Mouse (Mus musculus) liver, embryonic 16.5 days (tissue): ENCODE data around the gene Nelfe. TPM values are rescaled to one million over a fixed set of nuclear protein-coding genes. Genes with fewer than 3 reads are reported as not detected.
"Not testable (repeated sequence)": the region's sequence is repeated elsewhere in the genome, so short reads cannot be mapped to it uniquely, and the experiment has no call there.

Experiments
- ATAC-seq: fragments of 200-750 bp; cut with Nextera tagmentation; 2 replicates; pipeline ENCODE4 v1.8.0; 2017; ENCODE audit warnings: low read depth, mild to moderate bottlenecking, moderate number of reproducible peaks, moderate library complexity
- H3K27ac ChIP-seq: fragments of 300-500 bp; sonication (generic); 2 replicates; pipeline ENCODE4 v1.5.1; 2014; ENCODE audit warnings: mild to moderate bottlenecking, low read length
- H3K27me3 ChIP-seq: fragments of 300-500 bp; sonication (generic); 2 replicates; pipeline ENCODE4 v1.6.1; 2014; ENCODE audit warnings: low read depth, low read length, mixed read lengths; ENCODE audit not compliant: control insufficient read depth, insufficient read depth
- H3K36me3 ChIP-seq: fragments of 300-500 bp; sonication (generic); 2 replicates; pipeline ENCODE4 v1.6.1; 2014; ENCODE audit warnings: mild to moderate bottlenecking; ENCODE audit not compliant: control insufficient read depth, insufficient read depth
- H3K4me1 ChIP-seq: fragments of 300-500 bp; sonication (generic); 2 replicates; pipeline ENCODE4 v1.6.1; 2014; ENCODE audit warnings: low read depth, low read length, mixed read lengths; ENCODE audit not compliant: control insufficient read depth
- H3K4me2 ChIP-seq: fragments of 300-500 bp; sonication (generic); 2 replicates; pipeline ENCODE4 v1.6.1; 2014; ENCODE audit warnings: low read depth, low read length, mixed read lengths
- H3K4me3 ChIP-seq: fragments of 300-500 bp; sonication (generic); 2 replicates; pipeline ENCODE4 v1.5.1; 2014; ENCODE audit warnings: low read depth, mild to moderate bottlenecking, low read length
- H3K9ac ChIP-seq: fragments of 300-500 bp; sonication (generic); 2 replicates; pipeline ENCODE4 v1.6.1; 2014; ENCODE audit warnings: low read depth, low read length
- H3K9me3 ChIP-seq: fragments of 300-500 bp; sonication (generic); replicated peaks from 2 replicates; pipeline ENCODE4 v1.6.1; 2016; ENCODE audit warnings: low read length; ENCODE audit not compliant: control insufficient read depth
- WGBS: fragments of 180-500 bp; shearing (Covaris S2); extraction: QIAGEN DNeasy Blood & Tissue Kit; methylation state at CpG from one replicate; pipeline ENCODE4 v1.1.7; 2014; ENCODE audit not compliant: insufficient replicate concordance; 5-methylcytosine and 5-hydroxymethylcytosine counted together
- polyA plus RNA-seq: library from polyadenylated mRNA; unstranded; fragments of >200 nt; fragmentation: Nextera tagmentation; extraction: Ambion mirVana; gene quantifications from 2 replicates; pipeline ENCODE4 v1.2.1, GENCODE M21; 2015

Nelfe gene
- 41.4 and 42.3 TPM in 2 replicates for polyA plus RNA-seq

- H3K4me3 ChIP-seq = peak within 1 kb of the TSS; percentile 81
- 1% methylated on average over 57 of the region's 65 CpGs for WGBS
- H3K27ac ChIP-seq = peak within 1 kb of the TSS; percentile 71
- peaks cover 28% of the 10 kb centered on the region for H3K36me3 ChIP-seq
- H3K4me2 ChIP-seq = peak within 1 kb of the TSS; percentile 95
- ATAC-seq = peak; percentile 97
- H3K27me3 ChIP-seq = no peaks in the 10 kb centered on the region
- peaks cover 23% of the 10 kb centered on the region for H3K4me1 ChIP-seq
- H3K9me3 ChIP-seq = no peaks in the 10 kb centered on the region
- H3K9ac ChIP-seq = peak within 1 kb of the TSS; percentile 88
Measured at GRCm38 (mm10) chr17:34849722-34850516, at the start of gene Nelfe, which contains the start of gene Skiv2l. TSS of gene Nelfe (plus strand) at chr17:34850391. TSS of gene Skiv2l (minus strand) at chr17:34850210.

GRCm38 (mm10) chr17:34800781-34801305, 49.3 kb upstream of the Nelfe start:
- not testable (repeated sequence) for H3K4me3 ChIP-seq, H3K9me3 ChIP-seq, H3K27me3 ChIP-seq, H3K4me2 ChIP-seq, H3K9ac ChIP-seq, H3K4me1 ChIP-seq, H3K27ac ChIP-seq, ATAC-seq, H3K36me3 ChIP-seq
- 72% methylated on average over 16 of the region's 16 CpGs for WGBS

GRCm38 (mm10) chr17:34802756-34803155, 47.4 kb upstream of the Nelfe start:
- H3K4me3 ChIP-seq, H3K4me1 ChIP-seq, H3K9me3 ChIP-seq, H3K27ac ChIP-seq, ATAC-seq, H3K4me2 ChIP-seq, H3K9ac ChIP-seq, H3K27me3 ChIP-seq, H3K36me3 ChIP-seq: not testable (repeated sequence)
- 79% methylated on average over 9 of the region's 9 CpGs for WGBS

GRCm38 (mm10) chr17:34803367-34803766, 46.8 kb upstream of the Nelfe start:
- not testable (repeated sequence) for ATAC-seq, H3K4me2 ChIP-seq, H3K9ac ChIP-seq, H3K4me1 ChIP-seq, H3K4me3 ChIP-seq, H3K27ac ChIP-seq, H3K9me3 ChIP-seq, H3K36me3 ChIP-seq, H3K27me3 ChIP-seq
- 80% methylated on average over 6 of the region's 6 CpGs for WGBS

DNA sequence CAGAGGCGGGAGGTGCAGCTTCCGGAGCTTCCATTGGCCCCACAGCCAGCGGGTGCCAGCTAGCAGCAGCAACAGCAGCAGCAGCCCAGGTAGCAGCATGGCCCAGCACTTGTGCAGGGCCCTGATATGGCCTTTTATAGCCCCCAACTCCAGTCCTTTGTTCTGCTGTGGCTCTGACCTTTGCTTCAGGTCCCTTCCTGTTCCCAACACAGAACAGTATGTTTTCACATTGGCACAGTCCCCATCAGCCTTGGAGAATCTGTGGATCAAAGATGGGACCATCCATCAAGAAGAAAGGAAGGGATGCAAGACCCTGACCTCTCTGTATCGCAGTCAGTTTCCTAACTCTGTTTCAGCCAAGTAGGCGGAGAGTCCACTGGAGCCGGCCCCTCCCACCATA, 45.9 kb upstream of the Nelfe start, which contains the start of gene Cyp21a1:
Cyp21a1 (minus strand) TSS at position 261 of the 400 bp plus-strand sequence.
- H3K4me1 ChIP-seq, H3K4me2 ChIP-seq, H3K36me3 ChIP-seq, H3K27me3 ChIP-seq, H3K9ac ChIP-seq, H3K9me3 ChIP-seq, H3K27ac ChIP-seq, H3K4me3 ChIP-seq, ATAC-seq: not testable (repeated sequence)
- 77% methylated on average over 5 of the region's 6 CpGs for WGBS

DNA sequence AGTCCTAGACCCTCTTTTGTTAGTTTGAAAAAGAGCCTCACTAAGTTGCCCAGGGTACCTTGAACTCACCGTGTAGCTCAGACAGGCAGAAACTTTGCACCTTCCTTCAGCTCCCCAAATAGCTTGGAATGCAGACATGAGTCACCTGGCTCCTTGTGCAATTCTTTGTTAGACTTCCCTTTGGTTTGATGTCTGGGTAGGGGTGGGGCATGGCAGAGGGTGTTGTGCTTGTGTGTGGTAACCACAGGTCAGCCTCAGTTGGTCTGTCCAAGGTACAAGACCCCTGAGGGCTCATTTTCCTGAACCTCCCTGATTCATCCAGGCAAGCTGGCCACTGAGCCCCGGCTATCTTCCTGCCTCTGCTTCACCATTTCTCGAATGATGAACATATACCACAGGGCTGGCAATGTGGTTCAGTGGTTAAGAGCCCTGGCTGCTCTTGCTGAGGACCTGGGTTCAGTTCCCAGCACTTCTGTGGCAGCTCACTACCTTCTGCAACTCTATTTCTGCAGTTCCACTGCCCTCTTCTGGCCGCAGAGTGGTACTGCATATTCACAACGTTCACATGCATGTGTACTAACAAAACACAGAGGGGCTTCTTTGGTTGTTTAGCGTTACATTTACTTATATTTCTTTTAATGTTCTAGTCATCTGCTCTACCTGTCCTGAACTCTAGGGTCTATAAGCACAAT, 45.2 kb upstream of the Nelfe start:
- Histone ChIP-seq H3K4me3 (no peak overlapping the region), H3K4me1 (no peaks in the 10 kb centered on the region; the same call in 1 of the 2 replicates), H3K27ac (no peak overlapping the region), H3K9me3 (peaks cover 4% of the 10 kb centered on the region), H3K4me2 (no peak overlapping the region), H3K36me3 (no peaks in the 10 kb centered on the region), H3K9ac (no peak overlapping the region), H3K27me3 (no peaks in the 10 kb centered on the region)
- WGBS = 62% methylated on average over 6 of the region's 6 CpGs
- ATAC-seq = no peak

GRCm38 (mm10) chr17:34807176-34807575, 43.0 kb upstream of the Nelfe start:
- Histone ChIP-seq H3K27me3 (no peaks in the 10 kb centered on the region), H3K4me2 (no peak overlapping the region), H3K4me1 (no peaks in the 10 kb centered on the region; the same call in 1 of the 2 replicates), H3K27ac (no peak overlapping the region), H3K9me3 (peaks cover 4% of the 10 kb centered on the region), H3K4me3 (no peak overlapping the region), H3K36me3 (no peaks in the 10 kb centered on the region), H3K9ac (no peak overlapping the region)
- ATAC-seq = no peak
- WGBS = 48% methylated on average over 3 of the region's 3 CpGs

- H3K9me3 ChIP-seq = peaks cover 4% of the 10 kb centered on the region
- ATAC-seq = peak; percentile 82
- no peak overlapping the region for H3K4me2 ChIP-seq
- H3K4me3 ChIP-seq = no peak overlapping the region
- H3K27me3 ChIP-seq = no peaks in the 10 kb centered on the region
- no peaks in the 10 kb centered on the region for H3K36me3 ChIP-seq
- peak overlapping the region; percentile 61 for H3K27ac ChIP-seq
- H3K9ac ChIP-seq = no peak overlapping the region
- WGBS = 57% methylated on average over 6 of the region's 6 CpGs
- H3K4me1 ChIP-seq = no peaks in the 10 kb centered on the region; the same call in 1 of the 2 replicates
Measured at GRCm38 (mm10) chr17:34808599-34809205, 41.5 kb upstream of the Nelfe start.
